In genomic region chr13:38946296-38947012, GRCm38 (mm10) we compare ENCODE assay signal across 15 mouse cellular contexts. TPM values are rescaled to one million over a fixed set of nuclear protein-coding genes. Genes with fewer than 3 reads are reported as not detected.
DNase-seq lines count a peak whose midpoint lies in the region; ATAC-seq and TF ChIP-seq lines count a peak whose summit lies in the region.
"Had no signal": no experiment of that assay in that cellular context is flagged by ENCODE, and none has a peak within 500 bp of the region (broad histone marks: within the 10 kb centered on the region; RNA-seq: fewer than 3 reads in every experiment).

No protein-coding gene starts in this region.

- DNase-seq in heart, embryonic 10.5 days (ENCODE audit: low spot score): no peak
- DNase-seq in heart, postnatal 10 days: no peak
- DNase-seq in liver: no peak
- DNase-seq in stomach, postnatal 0 days (ENCODE audit: low spot score): no peak
- DNase-seq in forebrain, embryonic 11.5 days (ENCODE audit: low spot score): no peak
- DNase-seq: cerebellum, adult 11-12 months; gastrocnemius, postnatal 36 days; kidney, adult 8-10 months; retina, postnatal 1 day; thymus, postnatal 14 days had no signal

- H3K36me3 ChIP-seq in heart, embryonic 10.5 days: peaks cover 51% of the 10 kb centered on the region
- peaks cover 73% of the 10 kb centered on the region for H3K36me3 ChIP-seq in liver, embryonic 12.5 days
- peaks cover 10% of the 10 kb centered on the region; the same call in 1 of the 2 replicates for H3K36me3 ChIP-seq in heart, embryonic 16.5 days (ENCODE audit: control insufficient read depth, insufficient read depth)
- peaks cover 9% of the 10 kb centered on the region for H3K36me3 ChIP-seq in stomach, postnatal 0 days (ENCODE audit: control insufficient read depth, insufficient read depth, low read length)
- H3K36me3 ChIP-seq in forebrain, embryonic 11.5 days (ENCODE audit: control insufficient read depth, insufficient read depth, low read length): no peaks in the 10 kb centered on the region; the same call in 1 of the 2 replicates

- H3K27me3 ChIP-seq in heart, embryonic 10.5 days (ENCODE audit: insufficient read depth, poor library complexity, severe bottlenecking): no peaks in the 10 kb centered on the region
- no peaks in the 10 kb centered on the region for H3K27me3 ChIP-seq in liver, embryonic 12.5 days (replicated peaks)
- H3K27me3 ChIP-seq in heart, embryonic 16.5 days (ENCODE audit: control insufficient read depth, insufficient read depth, low read length): no peaks in the 10 kb centered on the region
- no peaks in the 10 kb centered on the region for H3K27me3 ChIP-seq in stomach, postnatal 0 days (ENCODE audit: control insufficient read depth, insufficient read depth, low read length)
- H3K27me3 ChIP-seq in forebrain, embryonic 11.5 days (ENCODE audit: control insufficient read depth, insufficient read depth, low read length): no peaks in the 10 kb centered on the region
- H3K27me3 ChIP-seq: embryonic facial prominence, embryonic 12.5 days; hindbrain, embryonic 15.5 days had no signal

- intact Hi-C loops in heart, postnatal 10 days (cut with DNase I): no loop called here

- WGBS in heart, embryonic 10.5 days: 55% methylated on average over 3 of the region's 3 CpGs
- WGBS in liver, embryonic 12.5 days (ENCODE audit: insufficient replicate concordance): 60% methylated on average over 3 of the region's 3 CpGs
- 46% methylated on average over 3 of the region's 3 CpGs for WGBS in heart, embryonic 16.5 days
- 73% methylated on average over 3 of the region's 3 CpGs for WGBS in stomach, postnatal 0 days
- WGBS in forebrain, embryonic 11.5 days: 84% methylated on average over 3 of the region's 3 CpGs

- H3K4me1 ChIP-seq in heart, embryonic 10.5 days: peaks cover 7% of the 10 kb centered on the region
- H3K4me1 ChIP-seq in liver, embryonic 12.5 days: peaks cover 6% of the 10 kb centered on the region; the same call in 1 of the 2 replicates
- H3K4me1 ChIP-seq in heart, embryonic 16.5 days (ENCODE audit: control insufficient read depth, insufficient read depth, low read length): peaks cover 7% of the 10 kb centered on the region
- H3K4me1 ChIP-seq in stomach, postnatal 0 days (replicated peaks; ENCODE audit: control insufficient read depth, insufficient read depth): no peaks in the 10 kb centered on the region
- H3K4me1 ChIP-seq in forebrain, embryonic 11.5 days (replicated peaks; ENCODE audit: control insufficient read depth, insufficient read depth, low read length): no peaks in the 10 kb centered on the region
- H3K4me1 ChIP-seq: embryonic facial prominence, embryonic 12.5 days; hindbrain, embryonic 15.5 days had no signal

- no peaks in the 10 kb centered on the region for H3K9me3 ChIP-seq in heart, embryonic 10.5 days
- no peaks in the 10 kb centered on the region for H3K9me3 ChIP-seq in liver, embryonic 12.5 days (replicated peaks)
- H3K9me3 ChIP-seq in heart, embryonic 16.5 days (replicated peaks; ENCODE audit: control insufficient read depth, low read length): no peaks in the 10 kb centered on the region
- H3K9me3 ChIP-seq in stomach, postnatal 0 days (ENCODE audit: control insufficient read depth, low read length): no peaks in the 10 kb centered on the region
- no peaks in the 10 kb centered on the region for H3K9me3 ChIP-seq in forebrain, embryonic 11.5 days (ENCODE audit: control insufficient read depth, low read length)
- H3K9me3 ChIP-seq: embryonic facial prominence, embryonic 12.5 days; hindbrain, embryonic 15.5 days had no signal

- peak overlapping the region; percentile 52 for H3K27ac ChIP-seq in heart, embryonic 10.5 days
- no peak overlapping the region for H3K27ac ChIP-seq in liver, embryonic 12.5 days
- H3K27ac ChIP-seq in heart, embryonic 16.5 days (ENCODE audit: low read length): peak overlapping the region; percentile 67
- peak overlapping the region; percentile 49; the same call in 1 of the 2 replicates for H3K27ac ChIP-seq in stomach, postnatal 0 days (replicated peaks)
- no peak overlapping the region for H3K27ac ChIP-seq in forebrain, embryonic 11.5 days (ENCODE audit: low read depth, low read length)
- H3K27ac ChIP-seq: embryonic facial prominence, embryonic 12.5 days; hindbrain, embryonic 15.5 days had no signal

- no peak for TF ChIP-seq EP300 in stomach, postnatal 0 days (optimal IDR thresholded peaks at IDR 0.05)

- H3K9ac ChIP-seq in liver, embryonic 12.5 days: no peak overlapping the region
- H3K9ac ChIP-seq in heart, embryonic 16.5 days (ENCODE audit: low read length): no peak overlapping the region
- H3K9ac ChIP-seq in stomach, postnatal 0 days (ENCODE audit: low read length): no peak overlapping the region
- H3K9ac ChIP-seq in forebrain, embryonic 11.5 days (ENCODE audit: low read length): no peak overlapping the region
- H3K9ac ChIP-seq: embryonic facial prominence, embryonic 12.5 days; hindbrain, embryonic 15.5 days had no signal

- no peak overlapping the region for H3K4me3 ChIP-seq in heart, embryonic 10.5 days
- H3K4me3 ChIP-seq in liver, embryonic 12.5 days: no peak overlapping the region
- no peak overlapping the region for H3K4me3 ChIP-seq in heart, embryonic 16.5 days (ENCODE audit: low read length)
- H3K4me3 ChIP-seq in stomach, postnatal 0 days (ENCODE audit: low read depth, low read length): no peak overlapping the region
- H3K4me3 ChIP-seq in forebrain, embryonic 11.5 days (ENCODE audit: low read depth, low read length): no peak overlapping the region
- H3K4me3 ChIP-seq: embryonic facial prominence, embryonic 12.5 days; hindbrain, embryonic 15.5 days had no signal

- no peak overlapping the region for H3K4me2 ChIP-seq in liver, embryonic 12.5 days
- no peak overlapping the region for H3K4me2 ChIP-seq in heart, embryonic 16.5 days (ENCODE audit: low read depth, low read length)
- no peak overlapping the region for H3K4me2 ChIP-seq in stomach, postnatal 0 days (replicated peaks; ENCODE audit: low read depth)
- no peak overlapping the region for H3K4me2 ChIP-seq in forebrain, embryonic 11.5 days (ENCODE audit: low read depth, low read length, severe bottlenecking)
- H3K4me2 ChIP-seq: embryonic facial prominence, embryonic 12.5 days; hindbrain, embryonic 15.5 days; midbrain, embryonic 11.5 days had no signal

- no peak for TF ChIP-seq CTCF in stomach, postnatal 0 days (IDR thresholded peaks at IDR 0.05; ENCODE audit: low read depth)

- peak; percentile 70 for ATAC-seq in liver, embryonic 12.5 days
- ATAC-seq in heart, embryonic 16.5 days (replicated peaks; ENCODE audit: extremely low read depth, insufficient read depth, low FRiP score): no peak
- ATAC-seq in stomach, postnatal 0 days (ENCODE audit: low FRiP score, low TSS enrichment): peak; percentile 84
- ATAC-seq in forebrain, embryonic 11.5 days (replicated peaks; ENCODE audit: low FRiP score): no peak

RNA-seq across cellular contexts. Expression of gene Slc35b3, which starts 14.2 kb away (rescaled TPM):
- polyA plus RNA-seq in heart, embryonic 10.5 days (2016; fragmentation: Nextera tagmentation; extraction: Ambion mirVana): 23.0 and 28.0 TPM in 2 replicates
- 1 to 10 TPM; 8.0 to 8.7 TPM for total RNA-seq in heart, postnatal 10 days (2021)
- polyA plus RNA-seq in liver, embryonic 12.5 days (2016; fragmentation: Nextera tagmentation; extraction: Ambion mirVana): 16.0 and 17.4 TPM in 2 replicates
- 21.1 and 21.3 TPM in 2 replicates for polyA plus RNA-seq in heart, embryonic 16.5 days (2015; fragmentation: Nextera tagmentation; extraction: Ambion mirVana)
- 36.8 and 39.4 TPM in 2 replicates for polyA plus RNA-seq in stomach, postnatal 0 days (2015; fragmentation: Nextera tagmentation; extraction: Ambion mirVana)
- polyA plus RNA-seq in forebrain, embryonic 11.5 days (2014; fragmentation: Nextera tagmentation; extraction: Ambion mirVana): 26.1 and 28.9 TPM in 2 replicates

Comparison
In these comparisons a context has a peak if more than half of its experiments do, and no peak if none do; other contexts are left out.
1. H3K27ac ChIP-seq: peak in heart, embryonic 10.5 days (single experiment), heart, embryonic 16.5 days (single experiment) and stomach, postnatal 0 days (single experiment); none in liver, embryonic 12.5 days (single experiment) and forebrain, embryonic 11.5 days (single experiment).
2. ATAC-seq: peak in liver, embryonic 12.5 days (single experiment) and stomach, postnatal 0 days (single experiment); none in heart, embryonic 16.5 days (single experiment) and forebrain, embryonic 11.5 days (single experiment).